Mouse (Mus musculus): ENCODE results near the gene Mpc1. TPM values are rescaled to one million over a fixed set of nuclear protein-coding genes. Genes with fewer than 3 reads are reported as not detected.

The Mpc1 gene
- total and polyA plus RNA-seq, 3 experiments = 66.7 to 232 (median 77.4) TPM

DNA sequence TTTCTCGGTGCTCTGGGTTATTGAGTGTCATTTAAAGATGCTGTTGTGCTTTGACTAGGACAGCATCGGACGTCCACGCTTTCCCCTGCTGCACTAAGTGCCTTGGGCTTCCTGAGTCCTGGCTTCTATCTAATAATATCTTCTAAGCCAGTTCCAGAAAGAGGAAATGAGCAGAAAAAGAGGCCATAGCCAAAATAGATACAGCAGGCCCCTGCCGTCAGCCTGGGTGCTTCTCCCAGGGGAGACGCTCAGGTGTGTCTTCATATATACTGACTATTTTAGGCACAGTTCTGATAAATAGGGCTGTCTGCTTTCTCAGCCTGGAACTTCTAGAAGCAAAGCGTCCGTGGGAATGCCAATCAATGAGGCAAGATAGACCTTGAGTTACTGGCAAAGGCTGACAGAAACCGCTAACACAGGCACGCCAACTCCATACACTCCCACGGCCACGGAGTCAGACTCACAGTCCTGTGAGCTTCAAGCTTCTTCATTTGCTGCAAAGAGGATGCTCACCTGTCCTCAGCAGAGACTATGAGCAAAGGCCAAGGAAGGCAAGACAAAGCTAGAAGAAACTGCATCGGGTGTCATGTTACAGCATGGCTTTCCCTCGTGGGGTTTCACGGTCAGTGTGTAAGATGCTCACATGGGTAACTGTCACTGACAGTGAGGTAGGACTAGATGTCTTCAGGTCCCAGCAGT is 44.5 kb upstream of the Mpc1 start:
- TF ChIP-seq KAT2A (IDR thresholded peaks at IDR 0.05; ENCODE audit: insufficient replicate concordance, low read length) = no peak
- no peak for TF ChIP-seq POLR2A (IDR thresholded peaks at IDR 0.05; ENCODE audit: low read depth, low read length)
- peak; percentile 95 for TF ChIP-seq MEF2A (IDR thresholded peaks at IDR 0.05; ENCODE audit: borderline replicate concordance, low read depth, low read length)
- no peak for TF ChIP-seq ELF1 (IDR thresholded peaks at IDR 0.05; ENCODE audit: low read depth, low read length)
- no peak for TF ChIP-seq USF2 (conservative IDR thresholded peaks at IDR 0.05; ENCODE audit: low read depth, low read length)
- TF ChIP-seq RCOR1 (conservative IDR thresholded peaks at IDR 0.05; ENCODE audit: low read depth, low read length) = no peak
- TF ChIP-seq NELFE (IDR thresholded peaks at IDR 0.05; ENCODE audit: low read depth, low read length) = no peak
- TF ChIP-seq CHD2 (IDR thresholded peaks at IDR 0.05; ENCODE audit: low read length) = 0 out of 2 replicates have a peak, but pooled peaks have one; percentile 46
- TF ChIP-seq ZKSCAN1 (IDR thresholded peaks at IDR 0.05; ENCODE audit: borderline replicate concordance, low read depth, low read length) = no peak
- TF ChIP-seq GABPA (IDR thresholded peaks at IDR 0.05; ENCODE audit: insufficient replicate concordance, low read depth, low read length) = no peak
- TF ChIP-seq ZC3H11A (IDR thresholded peaks at IDR 0.05; ENCODE audit: low read depth, low read length) = no peak
- TF ChIP-seq PAX5 (IDR thresholded peaks at IDR 0.05; ENCODE audit: low read length) = no peak
- TF ChIP-seq MAZ (IDR thresholded peaks at IDR 0.05; ENCODE audit: low read depth, low read length) = no peak
- no peak for TF ChIP-seq JUN (IDR thresholded peaks at IDR 0.05; ENCODE audit: insufficient read depth, low read depth, low read length)
- no peak for TF ChIP-seq CHD1 (IDR thresholded peaks at IDR 0.05; ENCODE audit: low read depth, low read length)
- no peak for TF ChIP-seq TBP (conservative IDR thresholded peaks at IDR 0.05; ENCODE audit: low read depth, low read length)
- no peak for TF ChIP-seq USF1 (IDR thresholded peaks at IDR 0.05; ENCODE audit: low read depth, low read length)
- no peak for TF ChIP-seq ZNF384 (IDR thresholded peaks at IDR 0.05; ENCODE audit: low read depth, low read length)
- no peak for TF ChIP-seq RAD21 (IDR thresholded peaks at IDR 0.05; ENCODE audit: low read depth, low read length)
- peak; percentile 54; the same call in 1 of the 2 replicates for TF ChIP-seq TCF12 (IDR thresholded peaks at IDR 0.05; ENCODE audit: low read depth, low read length)
- peak; percentile 82 for TF ChIP-seq EP300 (IDR thresholded peaks at IDR 0.05; ENCODE audit: low read length)
- TF ChIP-seq JUND (conservative IDR thresholded peaks at IDR 0.05; ENCODE audit: low read depth, low read length) = no peak
- no peak for TF ChIP-seq MYC (IDR thresholded peaks at IDR 0.05; ENCODE audit: low read depth, low read length)
- peak; percentile 82 for TF ChIP-seq ETS1 (conservative IDR thresholded peaks at IDR 0.05; ENCODE audit: low read depth, low read length)
- TF ChIP-seq E2F4 (IDR thresholded peaks at IDR 0.05; ENCODE audit: insufficient replicate concordance, low read depth, low read length) = no peak
- TF ChIP-seq IRF4 (IDR thresholded peaks at IDR 0.05; ENCODE audit: low read depth, low read length) = peak; percentile 80
- TF ChIP-seq ZMIZ1 (IDR thresholded peaks at IDR 0.05; ENCODE audit: low read depth, low read length) = no peak
- no peak for TF ChIP-seq MAX (IDR thresholded peaks at IDR 0.05; ENCODE audit: low read length)
- TF ChIP-seq UBTF (IDR thresholded peaks at IDR 0.05; ENCODE audit: low read depth, low read length) = no peak
- no peak for TF ChIP-seq MXI1 (IDR thresholded peaks at IDR 0.05; ENCODE audit: low read depth, low read length)
- peak; percentile 71 for TF ChIP-seq BHLHE40 (IDR thresholded peaks at IDR 0.05; ENCODE audit: low read depth, low read length)
- no peak for TF ChIP-seq SMC3 (IDR thresholded peaks at IDR 0.05; ENCODE audit: low read depth, low read length)
- H3K9ac ChIP-seq (ENCODE audit: insufficient read depth, low read depth) = no peak overlapping the region
- no peak overlapping the region for H3K4me3 ChIP-seq (replicated peaks in 1 of 3; ENCODE audit: low read depth in 2 of 3, low read length in 2 of 3, poor library complexity in 1 of 3)
- in situ Hi-C loops (cut with MboI; ENCODE audit: low pct_ligation_motif_present, low pct_unique_long_range_greater_than_20kb, low sequenced_read_pairs) (no loop called here), dilution Hi-C loops (cut with MboI; ENCODE audit: extremely low pct_ligation_motif_present, extremely low pct_unique_long_range_greater_than_20kb, low sequenced_read_pairs) (no loop called here)
- no peak overlapping the region for H3K27ac ChIP-seq (ENCODE audit: insufficient read depth, low read depth)
- peak overlapping the region; percentile 71 for H3K4me2 ChIP-seq (ENCODE audit: insufficient read depth, low read depth, poor library complexity, severe bottlenecking)
- peak; percentile 72 for DNase-seq (ENCODE audit: extremely low read depth)
- no peaks in the 10 kb centered on the region for H3K36me3 ChIP-seq (replicated peaks in 1 of 2; ENCODE audit: control insufficient read depth in 1 of 2, insufficient read depth in 1 of 2, low read length in 1 of 2)
- H3K4me1 ChIP-seq (ENCODE audit: control insufficient read depth in 1 of 2, insufficient read depth in 2 of 2) = peaks cover 36 to 96% of the 10 kb centered on the region in 2 experiments
- H3K27me3 ChIP-seq (replicated peaks) = no peaks in the 10 kb centered on the region
- H3K79me2 ChIP-seq (replicated peaks; ENCODE audit: control insufficient read depth, extremely low read depth, insufficient read depth, poor library complexity, severe bottlenecking) = no peaks in the 10 kb centered on the region
- peaks cover 7% of the 10 kb centered on the region for H3K9me3 ChIP-seq (replicated peaks; ENCODE audit: low read length)

Measured in CH12.LX (cell line).